Mouse (Mus musculus): ENCODE data around the gene Ogn. TPM values are rescaled to one million over a fixed set of nuclear protein-coding genes. Genes with fewer than 3 reads are reported as not detected.
"Not testable (repeated sequence)": the region's sequence is repeated elsewhere in the genome, so short reads cannot be mapped to it uniquely, and the experiment has no call there.

Ogn gene
- polyA plus RNA-seq, 1 experiment from 2014 or later, result 68.3 TPM

- no peaks in the 10 kb centered on the region for H3K9me3 ChIP-seq (ENCODE audit: control insufficient read depth)
- H3K4me3 ChIP-seq (ENCODE audit: low read depth, low read length), result no peak within 1 kb of the TSS
- 61% methylated on average over 8 of the region's 8 CpGs for WGBS
- H3K27me3 ChIP-seq (replicated peaks; ENCODE audit: control insufficient read depth, insufficient read depth, low read length), result no peaks in the 10 kb centered on the region
- no peak within 1 kb of the TSS for H3K9ac ChIP-seq (ENCODE audit: low read depth, low read length)
- H3K4me2 ChIP-seq (replicated peaks; ENCODE audit: low read depth), result no peak within 1 kb of the TSS
- H3K4me1 ChIP-seq (replicated peaks; ENCODE audit: control insufficient read depth, insufficient read depth, low read length), result no peaks in the 10 kb centered on the region
- no peak for ATAC-seq
- no peaks in the 10 kb centered on the region for H3K36me3 ChIP-seq (ENCODE audit: control insufficient read depth, insufficient read depth)
- no peak for TF ChIP-seq CTCF (IDR thresholded peaks at IDR 0.05; ENCODE audit: low read depth)
- peak within 1 kb of the TSS; percentile 1; the same call in 1 of the 2 replicates for H3K27ac ChIP-seq (ENCODE audit: low read depth, low read length)
Measured at GRCm38 (mm10) chr13:49581541-49582530, 26.0 kb upstream of the Ogn start, which contains the start of gene Omd. Gene Omd (plus strand): TSS chr13:49582462.

- Histone ChIP-seq H3K36me3 (ENCODE audit: control insufficient read depth, insufficient read depth) (no peaks in the 10 kb centered on the region), H3K4me3 (ENCODE audit: low read depth, low read length) (no peak overlapping the region), H3K9ac (ENCODE audit: low read depth, low read length) (no peak overlapping the region), H3K9me3 (ENCODE audit: control insufficient read depth) (no peaks in the 10 kb centered on the region), H3K27me3 (replicated peaks; ENCODE audit: control insufficient read depth, insufficient read depth, low read length) (no peaks in the 10 kb centered on the region), H3K27ac (ENCODE audit: low read depth, low read length) (no peak overlapping the region), H3K4me2 (replicated peaks; ENCODE audit: low read depth) (no peak overlapping the region), H3K4me1 (replicated peaks; ENCODE audit: control insufficient read depth, insufficient read depth, low read length) (no peaks in the 10 kb centered on the region)
- TF ChIP-seq CTCF (IDR thresholded peaks at IDR 0.05; ENCODE audit: low read depth), result no peak
- no peak for ATAC-seq
Measured at GRCm38 (mm10) chr13:49583859-49584258, 24.0 kb upstream of the Ogn start.

- WGBS, result 76% methylated on average over 8 of the region's 8 CpGs
- TF ChIP-seq CTCF (IDR thresholded peaks at IDR 0.05; ENCODE audit: low read depth), result no peak
- ATAC-seq, result no peak
- Histone ChIP-seq H3K27me3 (replicated peaks; ENCODE audit: control insufficient read depth, insufficient read depth, low read length) (no peaks in the 10 kb centered on the region), H3K36me3 (ENCODE audit: control insufficient read depth, insufficient read depth) (no peaks in the 10 kb centered on the region), H3K4me3 (ENCODE audit: low read depth, low read length) (no peak overlapping the region), H3K9ac (ENCODE audit: low read depth, low read length) (no peak overlapping the region), H3K4me2 (replicated peaks; ENCODE audit: low read depth) (no peak overlapping the region), H3K27ac (ENCODE audit: low read depth, low read length) (no peak overlapping the region), H3K4me1 (replicated peaks; ENCODE audit: control insufficient read depth, insufficient read depth, low read length) (no peaks in the 10 kb centered on the region), H3K9me3 (ENCODE audit: control insufficient read depth) (no peaks in the 10 kb centered on the region)
Measured at GRCm38 (mm10) chr13:49584307-49585005, 23.4 kb upstream of the Ogn start.

DNA sequence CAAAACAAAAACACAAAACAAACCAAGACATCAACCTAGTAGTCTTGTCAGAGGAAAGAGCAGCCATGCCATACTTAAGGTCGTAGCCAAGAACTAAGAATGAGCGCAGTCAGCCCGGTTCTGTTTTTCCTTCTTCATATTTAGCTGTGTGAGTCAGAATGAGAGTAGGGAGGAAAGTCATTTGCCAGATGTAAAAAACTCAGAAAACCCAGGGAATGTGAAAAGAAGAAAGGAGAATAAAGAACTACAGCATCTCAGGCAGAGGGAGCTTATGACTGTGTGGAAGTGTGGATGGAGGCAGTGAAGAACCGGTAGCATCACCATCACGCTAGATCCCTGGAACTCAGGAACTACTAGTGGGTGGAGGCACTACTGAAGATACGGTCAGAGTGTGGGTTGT is 21.8 kb upstream of the Ogn start:
- no peaks in the 10 kb centered on the region for H3K4me1 ChIP-seq (replicated peaks; ENCODE audit: control insufficient read depth, insufficient read depth, low read length)
- no peaks in the 10 kb centered on the region for H3K36me3 ChIP-seq (ENCODE audit: control insufficient read depth, insufficient read depth)
- no peak overlapping the region for H3K27ac ChIP-seq (ENCODE audit: low read depth, low read length)
- no peaks in the 10 kb centered on the region for H3K9me3 ChIP-seq (ENCODE audit: control insufficient read depth)
- H3K4me2 ChIP-seq (replicated peaks; ENCODE audit: low read depth), result no peak overlapping the region
- H3K4me3 ChIP-seq (ENCODE audit: low read depth, low read length), result no peak overlapping the region
- no peaks in the 10 kb centered on the region for H3K27me3 ChIP-seq (replicated peaks; ENCODE audit: control insufficient read depth, insufficient read depth, low read length)
- TF ChIP-seq CTCF (IDR thresholded peaks at IDR 0.05; ENCODE audit: low read depth), result no peak
- WGBS, result 96% methylated on average over 6 of the region's 6 CpGs
- ATAC-seq, result no peak
- H3K9ac ChIP-seq (ENCODE audit: low read depth, low read length), result no peak overlapping the region

DNA sequence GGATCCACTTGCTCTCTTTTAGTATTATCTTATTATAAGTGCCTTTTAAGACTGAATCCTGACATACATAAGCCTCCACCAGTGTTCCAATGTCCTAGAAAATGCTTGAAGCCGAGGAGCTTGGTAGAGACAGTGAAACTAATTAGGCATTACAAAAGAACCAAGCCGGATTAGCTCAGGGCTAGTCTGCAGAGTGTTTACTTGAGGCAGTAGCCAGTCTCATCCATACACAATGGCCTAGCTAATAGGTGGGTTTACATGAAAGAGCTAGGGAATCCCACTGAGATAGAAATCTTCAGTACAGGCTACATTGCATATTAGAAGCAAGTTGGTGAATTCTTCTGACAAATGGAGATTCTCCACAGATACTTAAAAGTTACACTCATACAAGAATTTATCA is 5.3 kb upstream of the Ogn start:
- not testable (repeated sequence) for ATAC-seq; H3K27ac ChIP-seq (ENCODE audit: low read depth, low read length)

DNA sequence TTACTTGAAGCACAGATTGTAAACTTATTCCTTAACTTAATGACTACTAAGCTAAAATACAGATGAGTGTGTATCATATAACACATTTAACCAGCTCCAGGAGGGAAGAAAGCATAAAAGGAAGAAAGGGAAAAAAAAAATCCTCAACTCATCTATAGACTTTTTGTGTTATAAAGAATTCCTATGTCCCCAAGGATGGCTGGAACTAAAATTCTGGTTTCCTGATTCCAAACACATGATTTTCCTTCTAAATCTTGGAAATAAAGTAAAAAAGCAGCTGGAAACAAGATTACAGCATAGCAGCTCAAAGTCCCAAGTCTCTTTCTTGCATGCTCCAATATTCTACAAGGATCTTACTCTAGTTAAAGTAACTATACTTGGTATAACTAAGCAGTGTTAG is 4.2 kb upstream of the Ogn start:
- no peak overlapping the region for H3K9ac ChIP-seq (ENCODE audit: low read depth, low read length)
- TF ChIP-seq CTCF (IDR thresholded peaks at IDR 0.05; ENCODE audit: low read depth), result no peak
- H3K36me3 ChIP-seq (ENCODE audit: control insufficient read depth, insufficient read depth), result no peaks in the 10 kb centered on the region
- H3K4me2 ChIP-seq (replicated peaks; ENCODE audit: low read depth), result no peak overlapping the region
- no peak for ATAC-seq
- no peak overlapping the region for H3K4me3 ChIP-seq (ENCODE audit: low read depth, low read length)
- no peak overlapping the region for H3K27ac ChIP-seq (ENCODE audit: low read depth, low read length)
- no peaks in the 10 kb centered on the region for H3K9me3 ChIP-seq (ENCODE audit: control insufficient read depth)
- no peaks in the 10 kb centered on the region for H3K27me3 ChIP-seq (replicated peaks; ENCODE audit: control insufficient read depth, insufficient read depth, low read length)
- no peaks in the 10 kb centered on the region for H3K4me1 ChIP-seq (replicated peaks; ENCODE audit: control insufficient read depth, insufficient read depth, low read length)

More for the DNA sequence above, 5.3 kb upstream of the Ogn start:
- not testable (repeated sequence) for H3K4me1 ChIP-seq (replicated peaks; ENCODE audit: control insufficient read depth, insufficient read depth, low read length); H3K36me3 ChIP-seq (ENCODE audit: control insufficient read depth, insufficient read depth); H3K4me2 ChIP-seq (replicated peaks; ENCODE audit: low read depth); H3K9ac ChIP-seq (ENCODE audit: low read depth, low read length); H3K27me3 ChIP-seq (replicated peaks; ENCODE audit: control insufficient read depth, insufficient read depth, low read length); H3K9me3 ChIP-seq (ENCODE audit: control insufficient read depth); H3K4me3 ChIP-seq (ENCODE audit: low read depth, low read length)
- WGBS, result 83% methylated on average over 2 of the region's 2 CpGs
